ENCODE assay signal across 7 mouse cellular contexts in the genomic region with DNA sequence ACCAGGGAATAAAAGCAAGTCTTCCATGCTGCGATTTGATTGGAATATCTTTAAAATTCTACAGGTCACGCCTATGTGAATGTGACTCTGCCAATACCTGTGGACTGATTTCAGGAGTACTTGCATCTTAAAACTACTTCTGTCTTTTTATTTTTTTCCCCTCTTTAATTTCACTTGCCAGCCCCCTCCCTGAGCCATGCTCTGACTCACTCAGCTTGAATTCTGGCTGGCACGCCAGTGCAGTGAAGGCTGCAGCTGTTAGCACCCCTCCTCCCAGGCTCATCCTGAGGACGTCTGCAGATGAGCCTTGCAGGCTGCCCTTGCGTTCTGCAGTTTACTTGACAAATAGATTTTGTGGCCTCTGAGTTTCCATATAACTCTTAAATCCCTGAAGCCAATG. TPM values are rescaled to one million over a fixed set of nuclear protein-coding genes. Genes with fewer than 3 reads are reported as not detected.
A peak's percentile ranks its signal among the peaks of the same experiment; 100 is the strongest.
DNase-seq lines count a peak whose midpoint lies in the region; ATAC-seq lines count a peak whose summit lies in the region.

No protein-coding gene starts in this region.

- H3K4me3 ChIP-seq in neural tube, embryonic 12.5 days, result no peak overlapping the region
- no peak overlapping the region for H3K4me3 ChIP-seq in embryonic facial prominence, embryonic 15.5 days (replicated peaks)
- no peak overlapping the region for H3K4me3 ChIP-seq in neural tube, embryonic 13.5 days

- no peak overlapping the region for H3K9ac ChIP-seq in neural tube, embryonic 12.5 days
- H3K9ac ChIP-seq in embryonic facial prominence, embryonic 15.5 days, result no peak overlapping the region
- H3K9ac ChIP-seq in neural tube, embryonic 13.5 days, result no peak overlapping the region

- no peak overlapping the region for H3K27ac ChIP-seq in neural tube, embryonic 12.5 days
- peak overlapping the region; percentile 3; the same call in 1 of the 2 replicates for H3K27ac ChIP-seq in embryonic facial prominence, embryonic 15.5 days (replicated peaks)
- H3K27ac ChIP-seq in neural tube, embryonic 13.5 days (replicated peaks), result no peak overlapping the region; the same call in 1 of the 2 replicates

- no peak for ATAC-seq in neural tube, embryonic 12.5 days (ENCODE audit: low FRiP score, low read depth)
- no peak; the same call in 1 of the 2 replicates for ATAC-seq in embryonic facial prominence, embryonic 15.5 days (ENCODE audit: insufficient number of reproducible peaks, low FRiP score, low TSS enrichment, low read depth)
- ATAC-seq in neural tube, embryonic 13.5 days (ENCODE audit: low read depth), result peak; percentile 84

- no peaks in the 10 kb centered on the region for H3K27me3 ChIP-seq in neural tube, embryonic 12.5 days (replicated peaks)
- H3K27me3 ChIP-seq in embryonic facial prominence, embryonic 15.5 days, result no peaks in the 10 kb centered on the region; the same call in 1 of the 2 replicates
- H3K27me3 ChIP-seq in neural tube, embryonic 13.5 days, result no peaks in the 10 kb centered on the region

- peak overlapping the region; percentile 33 for H3K4me2 ChIP-seq in neural tube, embryonic 12.5 days (replicated peaks)
- H3K4me2 ChIP-seq in embryonic facial prominence, embryonic 15.5 days (replicated peaks), result no peak overlapping the region
- peak overlapping the region; percentile 26 for H3K4me2 ChIP-seq in neural tube, embryonic 13.5 days

- DNase-seq in neural tube, embryonic 10.5 days (ENCODE audit: extremely low spot score, low spot score), result no peak
- DNase-seq in heart, postnatal 36 days, result peak; percentile 26 to 46
- DNase-seq in ovary, postnatal 36 days (ENCODE audit: low spot score), result no peak
- DNase-seq in kidney, postnatal 14 days, result no peak

- intact Hi-C loops in heart, postnatal 36 days (cut with DNase I), result no loop called here

- H3K36me3 ChIP-seq in neural tube, embryonic 12.5 days, result no peaks in the 10 kb centered on the region
- H3K36me3 ChIP-seq in embryonic facial prominence, embryonic 15.5 days, result no peaks in the 10 kb centered on the region
- H3K36me3 ChIP-seq in neural tube, embryonic 13.5 days, result no peaks in the 10 kb centered on the region

- no peaks in the 10 kb centered on the region for H3K9me3 ChIP-seq in neural tube, embryonic 12.5 days
- no peaks in the 10 kb centered on the region for H3K9me3 ChIP-seq in embryonic facial prominence, embryonic 15.5 days (replicated peaks)
- no peaks in the 10 kb centered on the region for H3K9me3 ChIP-seq in neural tube, embryonic 13.5 days

- peaks cover 15% of the 10 kb centered on the region for H3K4me1 ChIP-seq in neural tube, embryonic 12.5 days
- 0 out of 2 replicates have a peak, but pooled peaks cover 12% of the 10 kb centered on the region for H3K4me1 ChIP-seq in embryonic facial prominence, embryonic 15.5 days
- H3K4me1 ChIP-seq in neural tube, embryonic 13.5 days (replicated peaks), result peaks cover 23% of the 10 kb centered on the region

- WGBS in neural tube, embryonic 12.5 days, result 19% methylated on average over 5 of the region's 5 CpGs
- 33% methylated on average over 5 of the region's 5 CpGs for WGBS in embryonic facial prominence, embryonic 15.5 days
- 17% methylated on average over 5 of the region's 5 CpGs for WGBS in neural tube, embryonic 13.5 days

RNA-seq across cellular contexts. Expression of a gene that starts 14.1 kb away (rescaled TPM):
- 12.2 and 12.8 TPM in 2 replicates for polyA plus RNA-seq in neural tube, embryonic 12.5 days (2016; fragmentation: Nextera tagmentation; extraction: Ambion mirVana)
- 10.3 and 11.5 TPM in 2 replicates for polyA plus RNA-seq in embryonic facial prominence, embryonic 15.5 days (2015; fragmentation: Nextera tagmentation; extraction: Ambion mirVana)
- total RNA-seq in heart, postnatal 36 days (2021), result under 1 TPM; 0.44 to 0.73 TPM
- polyA plus RNA-seq in neural tube, embryonic 13.5 days (2015; fragmentation: Nextera tagmentation; extraction: Ambion mirVana), result 20.1 and 21.0 TPM in 2 replicates

Comparison
In these comparisons a context has a peak if more than half of its experiments do, and no peak if none do; other contexts are left out.
1. DNase-seq: peak in heart, postnatal 36 days (2 of 2); none in neural tube, embryonic 10.5 days (single experiment), ovary, postnatal 36 days (single experiment) and kidney, postnatal 14 days (single experiment).